Mouse (Mus musculus): Measurements from ENCODE around the gene Sh3glb2. TPM values are rescaled to one million over a fixed set of nuclear protein-coding genes. Genes with fewer than 3 reads are reported as not detected.

Sh3glb2 gene
- polyA plus RNA-seq, 1 experiment: 265 TPM

GRCm38 (mm10) chr2:30349196-30349595, 9.9 kb downstream of the Sh3glb2 start:
- Histone ChIP-seq H3K27ac (ENCODE audit: control insufficient read depth, insufficient read depth, low read length) (no peak overlapping the region), H3K36me3 (ENCODE audit: control insufficient read depth, insufficient read depth, low read length) (peaks cover 22% of the 10 kb centered on the region), H3K4me1 (replicated peaks; ENCODE audit: control insufficient read depth, insufficient read depth, low read length) (no peaks in the 10 kb centered on the region), H3K4me3 (ENCODE audit: control insufficient read depth, insufficient read depth, low read length) (no peak overlapping the region), H3K27me3 (ENCODE audit: control insufficient read depth, insufficient read depth, low read length) (no peaks in the 10 kb centered on the region)
- WGBS: 92% methylated on average over 6 of the region's 6 CpGs
- TF ChIP-seq POLR2A (IDR thresholded peaks at IDR 0.05; ENCODE audit: control insufficient read depth, extremely low read depth, insufficient read depth, low read length, poor library complexity) (no peak), CTCF (IDR thresholded peaks at IDR 0.05; ENCODE audit: borderline replicate concordance, control insufficient read depth, extremely low read depth, insufficient read depth, low read length, poor library complexity) (no peak)
- DNase-seq: no peak

GRCm38 (mm10) chr2:30345971-30346676, 13.0 kb downstream of the Sh3glb2 start:
- Histone ChIP-seq H3K36me3 (ENCODE audit: control insufficient read depth, insufficient read depth, low read length) (peaks cover 46% of the 10 kb centered on the region), H3K27ac (ENCODE audit: control insufficient read depth, insufficient read depth, low read length) (no peak overlapping the region), H3K27me3 (ENCODE audit: control insufficient read depth, insufficient read depth, low read length) (no peaks in the 10 kb centered on the region), H3K4me1 (replicated peaks; ENCODE audit: control insufficient read depth, insufficient read depth, low read length) (no peaks in the 10 kb centered on the region), H3K4me3 (ENCODE audit: control insufficient read depth, insufficient read depth, low read length) (no peak overlapping the region)
- no peak for DNase-seq
- WGBS: 82% methylated on average over 7 of the region's 7 CpGs
- no peak for TF ChIP-seq POLR2A (IDR thresholded peaks at IDR 0.05; ENCODE audit: control insufficient read depth, extremely low read depth, insufficient read depth, low read length, poor library complexity)
- TF ChIP-seq CTCF (IDR thresholded peaks at IDR 0.05; ENCODE audit: borderline replicate concordance, control insufficient read depth, extremely low read depth, insufficient read depth, low read length, poor library complexity): no peak

- WGBS: 93% methylated on average over 14 of the region's 14 CpGs
- no peak for TF ChIP-seq CTCF (IDR thresholded peaks at IDR 0.05; ENCODE audit: borderline replicate concordance, control insufficient read depth, extremely low read depth, insufficient read depth, low read length, poor library complexity)
- TF ChIP-seq POLR2A (IDR thresholded peaks at IDR 0.05; ENCODE audit: control insufficient read depth, extremely low read depth, insufficient read depth, low read length, poor library complexity): no peak
- H3K4me1 ChIP-seq (replicated peaks; ENCODE audit: control insufficient read depth, insufficient read depth, low read length): no peaks in the 10 kb centered on the region
- no peaks in the 10 kb centered on the region for H3K27me3 ChIP-seq (ENCODE audit: control insufficient read depth, insufficient read depth, low read length)
- H3K4me3 ChIP-seq (ENCODE audit: control insufficient read depth, insufficient read depth, low read length): no peak overlapping the region
- H3K36me3 ChIP-seq (ENCODE audit: control insufficient read depth, insufficient read depth, low read length): peaks cover 45% of the 10 kb centered on the region
- no peak overlapping the region for H3K27ac ChIP-seq (ENCODE audit: control insufficient read depth, insufficient read depth, low read length)
- no peak for DNase-seq
Measured at GRCm38 (mm10) chr2:30343601-30344137, 15.5 kb downstream of the Sh3glb2 start.

GRCm38 (mm10) chr2:30342544-30342943, 16.6 kb downstream of the Sh3glb2 start:
- DNase-seq: no peak
- TF ChIP-seq POLR2A (IDR thresholded peaks at IDR 0.05; ENCODE audit: control insufficient read depth, extremely low read depth, insufficient read depth, low read length, poor library complexity) (no peak), CTCF (IDR thresholded peaks at IDR 0.05; ENCODE audit: borderline replicate concordance, control insufficient read depth, extremely low read depth, insufficient read depth, low read length, poor library complexity) (no peak)
- H3K4me3 ChIP-seq (ENCODE audit: control insufficient read depth, insufficient read depth, low read length): no peak overlapping the region
- H3K27me3 ChIP-seq (ENCODE audit: control insufficient read depth, insufficient read depth, low read length): no peaks in the 10 kb centered on the region
- no peaks in the 10 kb centered on the region for H3K4me1 ChIP-seq (replicated peaks; ENCODE audit: control insufficient read depth, insufficient read depth, low read length)
- no peak overlapping the region for H3K27ac ChIP-seq (ENCODE audit: control insufficient read depth, insufficient read depth, low read length)
- WGBS: 96% methylated on average over 7 of the region's 7 CpGs
- H3K36me3 ChIP-seq (ENCODE audit: control insufficient read depth, insufficient read depth, low read length): peaks cover 49% of the 10 kb centered on the region

- WGBS: 96% methylated on average over 3 of the region's 3 CpGs
- no peak for DNase-seq
- H3K4me3 ChIP-seq (ENCODE audit: control insufficient read depth, insufficient read depth, low read length): no peak overlapping the region
- H3K27ac ChIP-seq (ENCODE audit: control insufficient read depth, insufficient read depth, low read length): no peak overlapping the region
- H3K4me1 ChIP-seq (replicated peaks; ENCODE audit: control insufficient read depth, insufficient read depth, low read length): no peaks in the 10 kb centered on the region
- H3K27me3 ChIP-seq (ENCODE audit: control insufficient read depth, insufficient read depth, low read length): no peaks in the 10 kb centered on the region
- peaks cover 54% of the 10 kb centered on the region for H3K36me3 ChIP-seq (ENCODE audit: control insufficient read depth, insufficient read depth, low read length)
- TF ChIP-seq CTCF (IDR thresholded peaks at IDR 0.05; ENCODE audit: borderline replicate concordance, control insufficient read depth, extremely low read depth, insufficient read depth, low read length, poor library complexity) (no peak), POLR2A (IDR thresholded peaks at IDR 0.05; ENCODE audit: control insufficient read depth, extremely low read depth, insufficient read depth, low read length, poor library complexity) (no peak)
Measured at GRCm38 (mm10) chr2:30342061-30342460, 17.1 kb downstream of the Sh3glb2 start.

GRCm38 (mm10) chr2:30337179-30337578, 22.0 kb downstream of the Sh3glb2 start:
- no peaks in the 10 kb centered on the region for H3K27me3 ChIP-seq (ENCODE audit: control insufficient read depth, insufficient read depth, low read length)
- over 99% methylated on average over 12 of the region's 12 CpGs for WGBS
- H3K27ac ChIP-seq (ENCODE audit: control insufficient read depth, insufficient read depth, low read length): no peak overlapping the region
- no peak for DNase-seq
- H3K4me1 ChIP-seq (replicated peaks; ENCODE audit: control insufficient read depth, insufficient read depth, low read length): no peaks in the 10 kb centered on the region
- TF ChIP-seq CTCF (IDR thresholded peaks at IDR 0.05; ENCODE audit: borderline replicate concordance, control insufficient read depth, extremely low read depth, insufficient read depth, low read length, poor library complexity) (no peak), POLR2A (IDR thresholded peaks at IDR 0.05; ENCODE audit: control insufficient read depth, extremely low read depth, insufficient read depth, low read length, poor library complexity) (no peak)
- H3K36me3 ChIP-seq (ENCODE audit: control insufficient read depth, insufficient read depth, low read length): peaks cover 63% of the 10 kb centered on the region
- no peak overlapping the region for H3K4me3 ChIP-seq (ENCODE audit: control insufficient read depth, insufficient read depth, low read length)
